7 mouse cellular contexts compared by ENCODE assay signal in the genomic region with DNA sequence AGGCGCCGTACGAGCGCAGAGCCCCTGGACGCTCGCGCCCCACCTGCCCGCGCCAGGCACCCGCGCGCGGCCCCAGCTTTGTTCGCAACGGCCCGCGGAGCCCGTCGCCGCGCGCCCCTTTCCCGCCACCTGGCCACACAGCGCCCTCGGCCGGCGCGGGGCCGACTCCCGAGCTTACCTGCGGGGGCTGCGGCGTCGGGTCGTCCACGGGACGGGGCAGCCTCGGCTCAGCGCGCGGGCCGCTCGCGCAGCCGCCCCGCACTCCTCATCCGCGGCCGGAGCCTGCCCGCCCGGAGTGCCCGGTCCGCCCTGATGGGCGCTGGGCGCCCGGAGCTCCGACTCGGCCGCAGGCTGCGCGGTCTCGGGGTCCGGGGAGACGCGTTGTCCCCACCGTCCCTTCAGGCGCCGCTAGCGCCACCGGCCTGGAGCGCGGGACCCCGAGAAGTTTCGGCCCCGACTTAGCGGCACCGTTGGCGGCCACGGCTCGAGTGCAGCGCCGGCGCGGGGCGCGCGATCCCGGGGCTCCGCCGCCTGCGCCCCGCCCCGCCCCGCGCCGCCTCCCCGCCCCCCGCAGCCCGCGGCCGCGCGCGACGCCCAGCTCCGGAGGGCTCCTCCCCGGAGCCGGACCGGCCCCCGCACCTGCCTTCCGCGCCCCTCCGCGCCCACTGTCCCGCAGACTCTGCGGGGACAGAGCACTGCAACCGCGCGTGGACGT. TPM values are rescaled to one million over a fixed set of nuclear protein-coding genes. Genes with fewer than 3 reads are reported as not detected.
DNase-seq lines count a peak whose midpoint lies in the region; ATAC-seq and TF ChIP-seq lines count a peak whose summit lies in the region.

A gene (minus strand): TSS at position 545 of the 715 bp plus-strand sequence.

- TF ChIP-seq CTCF in lung, adult 2 months (IDR thresholded peaks at IDR 0.05; ENCODE audit: insufficient read depth, low read length), result no peak
- no peak for TF ChIP-seq CTCF in cortical plate, adult 2 months (IDR thresholded peaks at IDR 0.05; ENCODE audit: extremely low read depth, insufficient read depth, low read length)

- DNase-seq in lung, adult 2 months, result peak; percentile 14
- DNase-seq in lung, postnatal 25 days (ENCODE audit: low spot score), result no peak
- no peak for DNase-seq in left cerebral cortex, adult 18-20 months (ENCODE audit: low spot score in 2 of 2)

- H3K9me3 ChIP-seq in heart, embryonic 13.5 days, result no peaks in the 10 kb centered on the region
- no peaks in the 10 kb centered on the region for H3K9me3 ChIP-seq in limb, embryonic 13.5 days
- no peaks in the 10 kb centered on the region for H3K9me3 ChIP-seq in neural tube, embryonic 14.5 days (ENCODE audit: control insufficient read depth, low read length)

- H3K9ac ChIP-seq in heart, embryonic 13.5 days, result peak within 1 kb of the TSS; percentile 88
- peak within 1 kb of the TSS; percentile 85 for H3K9ac ChIP-seq in limb, embryonic 13.5 days
- H3K9ac ChIP-seq in neural tube, embryonic 14.5 days (replicated peaks; ENCODE audit: low read depth, low read length), result peak within 1 kb of the TSS; percentile 62

- H3K4me1 ChIP-seq in lung, adult 2 months (ENCODE audit: control insufficient read depth, insufficient read depth, low read length), result no peaks in the 10 kb centered on the region
- H3K4me1 ChIP-seq in cortical plate, adult 2 months (ENCODE audit: control insufficient read depth, insufficient read depth, low read length), result no peaks in the 10 kb centered on the region
- H3K4me1 ChIP-seq in heart, embryonic 13.5 days, result peaks cover 17% of the 10 kb centered on the region
- peaks cover 38% of the 10 kb centered on the region for H3K4me1 ChIP-seq in limb, embryonic 13.5 days
- H3K4me1 ChIP-seq in neural tube, embryonic 14.5 days (ENCODE audit: control insufficient read depth, insufficient read depth, low read length), result 0 out of 2 replicates have a peak, but pooled peaks cover 5% of the 10 kb centered on the region

- WGBS in lung, adult 2 months, result under 1% methylated on average over 119 of the region's 120 CpGs
- under 1% methylated on average over 96 of the region's 120 CpGs for WGBS in heart, embryonic 13.5 days
- under 1% methylated on average over 96 of the region's 120 CpGs for WGBS in limb, embryonic 13.5 days
- under 1% methylated on average over 82 of the region's 120 CpGs for WGBS in neural tube, embryonic 14.5 days

- H3K36me3 ChIP-seq in heart, embryonic 13.5 days, result no peaks in the 10 kb centered on the region
- H3K36me3 ChIP-seq in limb, embryonic 13.5 days, result no peaks in the 10 kb centered on the region
- no peaks in the 10 kb centered on the region for H3K36me3 ChIP-seq in neural tube, embryonic 14.5 days (ENCODE audit: control insufficient read depth, insufficient read depth, low read length)

- no peak for TF ChIP-seq POLR2A in lung, adult 2 months (IDR thresholded peaks at IDR 0.05; ENCODE audit: borderline replicate concordance, extremely low read depth, low read depth, low read length)
- no peak for TF ChIP-seq POLR2A in cortical plate, adult 2 months (IDR thresholded peaks at IDR 0.05; ENCODE audit: extremely low read depth, insufficient read depth, low read length)

- peak within 1 kb of the TSS; percentile 91 for H3K4me2 ChIP-seq in heart, embryonic 13.5 days
- H3K4me2 ChIP-seq in limb, embryonic 13.5 days (replicated peaks), result peak within 1 kb of the TSS; percentile 87
- peak within 1 kb of the TSS; percentile 91 for H3K4me2 ChIP-seq in neural tube, embryonic 14.5 days (ENCODE audit: low read depth, low read length)

- H3K27ac ChIP-seq in cortical plate, adult 2 months (ENCODE audit: insufficient read depth, low read length), result no peak within 1 kb of the TSS
- H3K27ac ChIP-seq in heart, embryonic 13.5 days (replicated peaks), result 0 out of 2 replicates have a peak within 1 kb of the TSS, but pooled peaks have one; percentile 40
- H3K27ac ChIP-seq in limb, embryonic 13.5 days, result no peak within 1 kb of the TSS
- H3K27ac ChIP-seq in neural tube, embryonic 14.5 days (ENCODE audit: low read depth, low read length), result no peak within 1 kb of the TSS

- peak within 1 kb of the TSS; percentile 60 for H3K4me3 ChIP-seq in lung, adult 2 months (replicated peaks; ENCODE audit: extremely low read depth, low read depth, low read length)
- H3K4me3 ChIP-seq in cortical plate, adult 2 months (ENCODE audit: insufficient read depth, low read length), result peak within 1 kb of the TSS; percentile 35
- peak within 1 kb of the TSS; percentile 77 for H3K4me3 ChIP-seq in heart, embryonic 13.5 days
- peak within 1 kb of the TSS; percentile 65 for H3K4me3 ChIP-seq in limb, embryonic 13.5 days
- H3K4me3 ChIP-seq in neural tube, embryonic 14.5 days (ENCODE audit: low read depth, low read length), result peak within 1 kb of the TSS; percentile 67

- peaks cover 42% of the 10 kb centered on the region for H3K27me3 ChIP-seq in heart, embryonic 13.5 days (replicated peaks)
- peaks cover 9% of the 10 kb centered on the region for H3K27me3 ChIP-seq in limb, embryonic 13.5 days
- H3K27me3 ChIP-seq in neural tube, embryonic 14.5 days (ENCODE audit: control insufficient read depth, insufficient read depth, low read length), result peaks cover 9% of the 10 kb centered on the region

- ATAC-seq in heart, embryonic 13.5 days (ENCODE audit: extremely low read depth, insufficient number of reproducible peaks, low FRiP score, low TSS enrichment), result peak; percentile 27; the same call in 1 of the 2 replicates
- ATAC-seq in limb, embryonic 13.5 days (ENCODE audit: low FRiP score, low read depth), result peak; percentile 84
- ATAC-seq in neural tube, embryonic 14.5 days (ENCODE audit: low read depth), result peak; percentile 73

RNA-seq across cellular contexts. Expression of the gene that starts here (rescaled TPM):
- polyA plus RNA-seq in lung, adult 2 months (2012; rRNA removed), result 3.2 and 4.7 TPM in 2 replicates
- polyA plus RNA-seq in cortical plate, adult 2 months (2012; rRNA removed), result 1.9 and 2.5 TPM in 2 replicates
- polyA plus RNA-seq in heart, embryonic 13.5 days (2015; fragmentation: Nextera tagmentation; extraction: Ambion mirVana), result 6.3 and 8.2 TPM in 2 replicates
- polyA plus RNA-seq in limb, embryonic 13.5 days (2015; fragmentation: Nextera tagmentation; extraction: Ambion mirVana), result 15.8 and 16.2 TPM in 2 replicates
- 2.6 and 5.2 TPM in 2 replicates for polyA plus RNA-seq in neural tube, embryonic 14.5 days (2014; fragmentation: Nextera tagmentation; extraction: Ambion mirVana)
- total RNA-seq in left cerebral cortex, adult 18-20 months (2021), result 1 to 10 TPM; 1.2 to 2.0 TPM

Comparison
In these comparisons a context has a peak if more than half of its experiments do, and no peak if none do; other contexts are left out.
1. ATAC-seq: peak in every context shown above with its lines; median percentile 84 in limb, embryonic 13.5 days; 73 in neural tube, embryonic 14.5 days; 27 in heart, embryonic 13.5 days.